Mouse (Mus musculus) neutrophil, adult 5-6 weeks (primary cell): ENCODE measurements around the gene 4930447C04Rik. TPM values are rescaled to one million over a fixed set of nuclear protein-coding genes. Genes with fewer than 3 reads are reported as not detected.

Source experiments
- ATAC-seq: fragments of 151-379, 151-347 bp; 2 replicates; pipeline ENCODE4 v1.8.0; 2017; ENCODE audit warnings: mild to moderate bottlenecking, moderate TSS enrichment; ENCODE audit not compliant: insufficient number of reproducible peaks, poor library complexity, low FRiP score, severe bottlenecking; ENCODE audit errors: extremely low read depth
- total RNA-seq: library from RNA; stranded (forward); fragments of 200-1000 nt; gene quantifications from 2 replicates; pipeline ENCODE4 v1.2.3, GENCODE M21; 2017

The 4930447C04Rik gene
- total RNA-seq: 0.35 TPM in 1 of 2 replicates, not detected in the other

- ATAC-seq: no peak
Observed at GRCm38 (mm10) chr12:72940071-72940821, at the start of gene 4930447C04Rik. Gene 4930447C04Rik, minus strand, starts transcription at chr12:72940774.

- ATAC-seq: no peak
Observed at GRCm38 (mm10) chr12:72983071-72983857, 42.7 kb upstream of the 4930447C04Rik start.

GRCm38 (mm10) chr12:72982616-72983015 is 42.0 kb upstream of the 4930447C04Rik start:
- ATAC-seq: no peak

GRCm38 (mm10) chr12:72979236-72979635 is 38.7 kb upstream of the 4930447C04Rik start:
- no peak for ATAC-seq

- ATAC-seq: no peak
Observed at GRCm38 (mm10) chr12:72977851-72978250, 37.3 kb upstream of the 4930447C04Rik start.

GRCm38 (mm10) chr12:72976718-72977117 is 36.1 kb upstream of the 4930447C04Rik start:
- ATAC-seq: peak; percentile 30; the same call in 1 of the 2 replicates

- no peak for ATAC-seq
Observed at GRCm38 (mm10) chr12:72976172-72976571, 35.6 kb upstream of the 4930447C04Rik start.

GRCm38 (mm10) chr12:72973161-72973560 is 32.6 kb upstream of the 4930447C04Rik start:
- no peak for ATAC-seq

- ATAC-seq: no peak
Observed at GRCm38 (mm10) chr12:72970620-72971019, 30.0 kb upstream of the 4930447C04Rik start.

- ATAC-seq: no peak
Observed at GRCm38 (mm10) chr12:72967541-72967940, 27.0 kb upstream of the 4930447C04Rik start.

- ATAC-seq: no peak
Observed at GRCm38 (mm10) chr12:72962761-72963160, 22.2 kb upstream of the 4930447C04Rik start.

- no peak for ATAC-seq
Observed at GRCm38 (mm10) chr12:72958446-72958845, 17.9 kb upstream of the 4930447C04Rik start.

GRCm38 (mm10) chr12:72957829-72958424 is 17.4 kb upstream of the 4930447C04Rik start:
- no peak for ATAC-seq

- no peak for ATAC-seq
Observed at GRCm38 (mm10) chr12:72954906-72955305, 14.3 kb upstream of the 4930447C04Rik start.

- ATAC-seq: no peak
Observed at GRCm38 (mm10) chr12:72953858-72954257, 13.3 kb upstream of the 4930447C04Rik start.

GRCm38 (mm10) chr12:72953089-72953488 is 12.5 kb upstream of the 4930447C04Rik start:
- no peak for ATAC-seq

- no peak for ATAC-seq
Observed at GRCm38 (mm10) chr12:72947335-72947734, 6.8 kb upstream of the 4930447C04Rik start.

GRCm38 (mm10) chr12:72946805-72947204 is 6.2 kb upstream of the 4930447C04Rik start:
- no peak for ATAC-seq

GRCm38 (mm10) chr12:72946064-72946395 is 5.5 kb upstream of the 4930447C04Rik start:
- ATAC-seq: no peak
